Mouse (Mus musculus) myocyte (in vitro differentiated cells): ENCODE measurements around the gene Nlgn2.

Experiments used
- CEBPB ChIP-seq: IDR thresholded peaks from 2 replicates; pipeline ENCODE4 v1.6.1; 2011; ENCODE audit warnings: mild to moderate bottlenecking, moderate library complexity; ENCODE audit not compliant: poor library complexity, insufficient read depth, severe bottlenecking
- E2F4 ChIP-seq: IDR thresholded peaks from one replicate; pipeline ENCODE4 v1.6.1; 2011; ENCODE audit warnings: mild to moderate bottlenecking, control low read depth, moderate library complexity; ENCODE audit not compliant: insufficient read depth
- MAX ChIP-seq: IDR thresholded peaks from one replicate; pipeline ENCODE4 v1.6.1; 2011; ENCODE audit warnings: low read depth, mild to moderate bottlenecking, control low read depth
- MYOD1 ChIP-seq, 3 experiments: IDR thresholded peaks; one replicate each; pipeline ENCODE4 v1.6.1; 2011; ENCODE audit warnings: control low read depth in 2 of 3, low read depth in 2 of 3, mild to moderate bottlenecking in 2 of 3, moderate library complexity in 1 of 3; ENCODE audit not compliant: insufficient read length in 2 of 3, control insufficient read depth in 1 of 3
- MYOG ChIP-seq, 3 experiments: IDR thresholded peaks; one replicate each; pipeline ENCODE4 v1.6.1; 2011; ENCODE audit warnings: control low read depth in 2 of 3, low read depth in 2 of 3, mild to moderate bottlenecking in 2 of 3; ENCODE audit not compliant: insufficient read length in 2 of 3, control insufficient read depth in 1 of 3, insufficient read depth in 1 of 3
- POLR2A ChIP-seq: IDR thresholded peaks from one replicate; pipeline ENCODE4 v1.6.1; 2011; ENCODE audit warnings: low read depth, mild to moderate bottlenecking, control low read depth, moderate library complexity; ENCODE audit not compliant: insufficient read length
- REST ChIP-seq: IDR thresholded peaks from one replicate; pipeline ENCODE4 v1.6.1; 2011; ENCODE audit warnings: mild to moderate bottlenecking, control low read depth, moderate library complexity; ENCODE audit not compliant: insufficient read depth, insufficient read length

GRCm38 (mm10) chr11:69865561-69865960 is 28.0 kb upstream of the Nlgn2 start:
- TF ChIP-seq MYOD1 (IDR thresholded peaks at IDR 0.05; ENCODE audit: control insufficient read depth in 1 of 3, insufficient read length in 2 of 3, low read depth in 2 of 3) (no peak), POLR2A (no peak), E2F4 (no peak), CEBPB (no peak), REST (no peak), MYOG (IDR thresholded peaks at IDR 0.05; ENCODE audit: control insufficient read depth in 1 of 3, insufficient read depth in 1 of 3, insufficient read length in 2 of 3, low read depth in 2 of 3) (no peak), MAX (no peak)
